Mouse (Mus musculus): ENCODE results near the gene Pmm1. TPM values are rescaled to one million over a fixed set of nuclear protein-coding genes. Genes with fewer than 3 reads are reported as not detected.

The Pmm1 gene
- polyA plus RNA-seq, 1 experiment from 2014 or later, result 30.4 TPM

Other genes starting within 250 kb of the Pmm1 start
- gene Zc3h7b, start 215.9 kb downstream of the Pmm1 start, polyA plus RNA-seq (2016; fragmentation: Nextera tagmentation; extraction: Ambion mirVana), result 49.6 and 50.4 TPM in 2 replicates
- gene Rangap1, start 215.4 kb downstream of the Pmm1 start, polyA plus RNA-seq (2016; fragmentation: Nextera tagmentation; extraction: Ambion mirVana), result 161 and 165 TPM in 2 replicates
- 30.5 and 32.4 TPM in 2 replicates for gene Tef, start 158.5 kb downstream of the Pmm1 start, polyA plus RNA-seq (2016; fragmentation: Nextera tagmentation; extraction: Ambion mirVana)
- 20.9 and 22.2 TPM in 2 replicates for gene Tob2, start 102.1 kb downstream of the Pmm1 start, polyA plus RNA-seq (2016; fragmentation: Nextera tagmentation; extraction: Ambion mirVana)
- 129 and 133 TPM in 2 replicates for gene Phf5a, start 89.0 kb downstream of the Pmm1 start, polyA plus RNA-seq (2016; fragmentation: Nextera tagmentation; extraction: Ambion mirVana)
- gene Aco2, start 88.6 kb downstream of the Pmm1 start, polyA plus RNA-seq (2016; fragmentation: Nextera tagmentation; extraction: Ambion mirVana), result 170 and 177 TPM in 2 replicates
- gene Polr3h, start 34.7 kb downstream of the Pmm1 start, polyA plus RNA-seq (2016; fragmentation: Nextera tagmentation; extraction: Ambion mirVana), result 60.8 and 71.6 TPM in 2 replicates
- 38.0 and 40.2 TPM in 2 replicates for gene Csdc2, start 24.2 kb downstream of the Pmm1 start, polyA plus RNA-seq (2016; fragmentation: Nextera tagmentation; extraction: Ambion mirVana)
- gene 1700029P11Rik, start 19.6 kb upstream of the Pmm1 start, polyA plus RNA-seq (2016; fragmentation: Nextera tagmentation; extraction: Ambion mirVana), result not detected in 2 replicates
- 50.2 and 50.5 TPM in 2 replicates for gene Xrcc6, start 26.9 kb upstream of the Pmm1 start, polyA plus RNA-seq (2016; fragmentation: Nextera tagmentation; extraction: Ambion mirVana)
- 39.9 and 43.0 TPM in 2 replicates for gene Desi1, start 72.9 kb upstream of the Pmm1 start, polyA plus RNA-seq (2016; fragmentation: Nextera tagmentation; extraction: Ambion mirVana)
- gene Snu13, start 86.7 kb upstream of the Pmm1 start, polyA plus RNA-seq (2016; fragmentation: Nextera tagmentation; extraction: Ambion mirVana), result 183 and 196 TPM in 2 replicates
- not detected in 2 replicates for gene 4930407I10Rik, start 98.2 kb upstream of the Pmm1 start, polyA plus RNA-seq (2016; fragmentation: Nextera tagmentation; extraction: Ambion mirVana)
- gene Mei1, start 109.1 kb upstream of the Pmm1 start, polyA plus RNA-seq (2016; fragmentation: Nextera tagmentation; extraction: Ambion mirVana), result 0.05 and 0.08 TPM in 2 replicates
- 17.3 and 18.3 TPM in 2 replicates for gene Ccdc134, start 167.0 kb upstream of the Pmm1 start, polyA plus RNA-seq (2016; fragmentation: Nextera tagmentation; extraction: Ambion mirVana)
- 274 and 276 TPM in 2 replicates for gene Srebf2, start 186.3 kb upstream of the Pmm1 start, polyA plus RNA-seq (2016; fragmentation: Nextera tagmentation; extraction: Ambion mirVana)